In the genomic region with DNA sequence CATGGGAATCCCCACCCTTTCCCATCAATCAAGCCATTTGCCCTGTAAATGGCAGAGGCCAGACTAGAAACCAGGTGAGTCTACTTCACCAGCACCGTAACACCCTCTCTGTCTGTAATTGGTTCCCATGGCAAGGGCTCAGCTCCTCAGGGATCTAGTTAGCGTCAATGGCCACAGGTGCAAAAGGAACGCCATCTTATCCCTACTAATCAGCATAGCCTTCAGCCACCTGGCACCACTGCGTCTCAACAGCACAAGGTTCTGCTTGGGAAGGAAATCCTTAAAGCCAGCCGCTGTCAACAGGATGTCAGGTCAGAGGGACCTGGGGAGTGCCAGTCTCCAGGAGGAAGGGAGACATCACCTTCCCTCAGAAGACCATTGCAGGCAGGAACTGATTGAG, we compare ENCODE assay signal across 21 mouse cellular contexts.
DNase-seq lines count a peak whose midpoint lies in the region; ATAC-seq lines count a peak whose summit lies in the region.
"Had no signal": no experiment of that assay in that cellular context is flagged by ENCODE, and none has a peak within 500 bp of the region (broad histone marks: within the 10 kb centered on the region; RNA-seq: fewer than 3 reads in every experiment).

No protein-coding gene starts in this region.

- DNase-seq in cerebellum, postnatal 10 days: peak; percentile 13 to 18
- no peak for DNase-seq in cerebellum, adult 18-20 months
- peak; percentile 49 for DNase-seq in hindbrain, embryonic 11.5 days (ENCODE audit: low spot score)
- DNase-seq: adrenal gland, postnatal 14 days; cerebellum, adult 9-10 months; gastrocnemius, postnatal 25 days; heart, adult 2 months; heart, postnatal 14 days; kidney, postnatal 4 days; liver, embryonic 13.5 days; lung, embryonic 14.5 days; thymus, postnatal 36 days had no signal

- H3K4me2 ChIP-seq in hindbrain, embryonic 11.5 days (replicated peaks; ENCODE audit: low read depth, low read length): no peak overlapping the region
- H3K4me2 ChIP-seq in hindbrain, embryonic 13.5 days: no peak overlapping the region
- H3K4me2 ChIP-seq in hindbrain, embryonic 12.5 days (replicated peaks): no peak overlapping the region
- no peak overlapping the region for H3K4me2 ChIP-seq in midbrain, embryonic 15.5 days
- H3K4me2 ChIP-seq: heart, embryonic 13.5 days; liver, embryonic 13.5 days; lung, embryonic 14.5 days; stomach, embryonic 15.5 days had no signal

- no peak overlapping the region for H3K27ac ChIP-seq in hindbrain, embryonic 11.5 days (ENCODE audit: low read depth, low read length)
- no peak overlapping the region for H3K27ac ChIP-seq in hindbrain, embryonic 13.5 days
- no peak overlapping the region for H3K27ac ChIP-seq in hindbrain, embryonic 12.5 days
- no peak overlapping the region for H3K27ac ChIP-seq in midbrain, embryonic 15.5 days
- H3K27ac ChIP-seq: heart, adult 2 months; heart, embryonic 13.5 days; liver, embryonic 13.5 days; stomach, embryonic 15.5 days had no signal

- H3K36me3 ChIP-seq in hindbrain, embryonic 11.5 days (ENCODE audit: control insufficient read depth, insufficient read depth, low read length): no peaks in the 10 kb centered on the region
- H3K36me3 ChIP-seq in hindbrain, embryonic 13.5 days: no peaks in the 10 kb centered on the region
- H3K36me3 ChIP-seq in hindbrain, embryonic 12.5 days: no peaks in the 10 kb centered on the region
- no peaks in the 10 kb centered on the region for H3K36me3 ChIP-seq in midbrain, embryonic 15.5 days (replicated peaks)
- H3K36me3 ChIP-seq: heart, embryonic 13.5 days; liver, embryonic 13.5 days; stomach, embryonic 15.5 days had no signal

- H3K4me1 ChIP-seq in hindbrain, embryonic 11.5 days (replicated peaks; ENCODE audit: control insufficient read depth, insufficient read depth, low read length): no peaks in the 10 kb centered on the region
- peaks cover 5% of the 10 kb centered on the region; the same call in 1 of the 2 replicates for H3K4me1 ChIP-seq in hindbrain, embryonic 13.5 days (replicated peaks)
- H3K4me1 ChIP-seq in hindbrain, embryonic 12.5 days: no peaks in the 10 kb centered on the region
- H3K4me1 ChIP-seq in midbrain, embryonic 15.5 days: no peaks in the 10 kb centered on the region
- H3K4me1 ChIP-seq: liver, embryonic 13.5 days; stomach, embryonic 15.5 days had no signal

- no peaks in the 10 kb centered on the region for H3K9me3 ChIP-seq in hindbrain, embryonic 11.5 days (ENCODE audit: control insufficient read depth, low read length)
- H3K9me3 ChIP-seq in hindbrain, embryonic 13.5 days: no peaks in the 10 kb centered on the region
- H3K9me3 ChIP-seq in hindbrain, embryonic 12.5 days (replicated peaks): no peaks in the 10 kb centered on the region
- no peaks in the 10 kb centered on the region for H3K9me3 ChIP-seq in midbrain, embryonic 15.5 days
- H3K9me3 ChIP-seq: heart, embryonic 13.5 days; liver, embryonic 13.5 days; stomach, embryonic 15.5 days had no signal

- ATAC-seq in hindbrain, embryonic 11.5 days (ENCODE audit: low FRiP score): peak; percentile 40; the same call in 1 of the 2 replicates
- ATAC-seq in hindbrain, embryonic 13.5 days (ENCODE audit: low FRiP score): no peak
- peak; percentile 85 for ATAC-seq in hindbrain, embryonic 12.5 days (ENCODE audit: low FRiP score)
- peak; percentile 24; the same call in 1 of the 2 replicates for ATAC-seq in midbrain, embryonic 15.5 days (replicated peaks)
- no peak for ATAC-seq in monocyte, adult 5-6 weeks (replicated peaks; ENCODE audit: insufficient number of reproducible peaks, low FRiP score, low TSS enrichment, poor library complexity, severe bottlenecking)
- ATAC-seq: intestine, postnatal 0 days had no signal

- WGBS in hindbrain, embryonic 11.5 days: 73% methylated on average over 5 of the region's 5 CpGs
- WGBS in hindbrain, embryonic 13.5 days: 43% methylated on average over 5 of the region's 5 CpGs
- 48% methylated on average over 5 of the region's 5 CpGs for WGBS in hindbrain, embryonic 12.5 days
- WGBS in midbrain, embryonic 15.5 days: 47% methylated on average over 5 of the region's 5 CpGs

- H3K4me3 ChIP-seq in hindbrain, embryonic 11.5 days (ENCODE audit: low read depth, low read length): no peak overlapping the region
- no peak overlapping the region for H3K4me3 ChIP-seq in hindbrain, embryonic 13.5 days
- H3K4me3 ChIP-seq in hindbrain, embryonic 12.5 days: no peak overlapping the region
- no peak overlapping the region for H3K4me3 ChIP-seq in midbrain, embryonic 15.5 days
- H3K4me3 ChIP-seq: erythroblast, embryonic 14.5 days; heart, adult 2 months; heart, embryonic 13.5 days; liver, embryonic 13.5 days; myocyte; stomach, embryonic 15.5 days had no signal

- no peak overlapping the region for H3K9ac ChIP-seq in hindbrain, embryonic 11.5 days (ENCODE audit: low read depth, low read length)
- H3K9ac ChIP-seq in hindbrain, embryonic 13.5 days: no peak overlapping the region
- H3K9ac ChIP-seq in hindbrain, embryonic 12.5 days: no peak overlapping the region
- no peak overlapping the region for H3K9ac ChIP-seq in midbrain, embryonic 15.5 days
- H3K9ac ChIP-seq: heart, embryonic 13.5 days; liver, embryonic 13.5 days; lung, embryonic 14.5 days; stomach, embryonic 15.5 days had no signal

- no peaks in the 10 kb centered on the region for H3K27me3 ChIP-seq in hindbrain, embryonic 11.5 days (ENCODE audit: control insufficient read depth, insufficient read depth, low read length)
- H3K27me3 ChIP-seq in hindbrain, embryonic 13.5 days: no peaks in the 10 kb centered on the region
- H3K27me3 ChIP-seq in hindbrain, embryonic 12.5 days: no peaks in the 10 kb centered on the region
- no peaks in the 10 kb centered on the region for H3K27me3 ChIP-seq in midbrain, embryonic 15.5 days (replicated peaks)
- H3K27me3 ChIP-seq: liver, embryonic 13.5 days; stomach, embryonic 15.5 days had no signal

Comparison
In these comparisons a context has a peak if more than half of its experiments do, and no peak if none do; other contexts are left out.
1. DNase-seq: peak in cerebellum, postnatal 10 days (2 of 2) and hindbrain, embryonic 11.5 days (single experiment); none in cerebellum, adult 18-20 months (0 of 2).
2. ATAC-seq: peak in hindbrain, embryonic 11.5 days (single experiment), hindbrain, embryonic 12.5 days (single experiment) and midbrain, embryonic 15.5 days (single experiment); none in hindbrain, embryonic 13.5 days (single experiment) and monocyte, adult 5-6 weeks (single experiment).